Mouse (Mus musculus): ENCODE results near the gene Gm5868. TPM values are rescaled to one million over a fixed set of nuclear protein-coding genes. Genes with fewer than 3 reads are reported as not detected.

Gene Gm5868
- polyA plus RNA-seq, 1 experiment, result 0.58 TPM

DNA sequence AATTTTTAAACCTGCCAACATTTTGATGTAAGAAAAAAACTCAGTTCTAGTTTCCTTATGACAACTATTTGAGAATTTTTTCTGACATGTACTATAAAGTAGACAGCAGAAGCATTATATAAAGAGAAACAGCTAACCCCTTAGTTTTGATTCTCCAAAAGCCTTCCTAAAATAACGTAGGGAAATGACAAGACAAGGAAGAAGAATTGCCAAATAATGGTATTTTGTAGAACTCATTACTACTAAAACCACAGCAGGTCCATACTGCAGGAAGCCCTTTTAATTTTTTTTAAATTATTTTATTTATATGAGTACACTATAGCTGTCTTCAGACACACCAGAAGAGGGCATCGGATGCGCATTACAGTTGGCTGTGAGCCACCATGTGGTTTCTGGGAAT is 36.1 kb downstream of the Gm5868 start:
- H3K27ac ChIP-seq (ENCODE audit: insufficient read depth, low read length), result no peak overlapping the region
- no peaks in the 10 kb centered on the region for H3K27me3 ChIP-seq (ENCODE audit: control insufficient read depth, insufficient read depth, low read length, poor library complexity, severe bottlenecking)
- no peak overlapping the region for H3K9ac ChIP-seq (ENCODE audit: low read depth, poor library complexity, severe bottlenecking)
- H3K4me3 ChIP-seq (ENCODE audit: low read depth, low read length), result no peak overlapping the region
- TF ChIP-seq EP300 (IDR thresholded peaks at IDR 0.05; ENCODE audit: insufficient read depth, low read depth, low read length) (no peak), POLR2A (IDR thresholded peaks at IDR 0.05; ENCODE audit: insufficient read depth, low read length) (no peak), CTCF (IDR thresholded peaks at IDR 0.05; ENCODE audit: low read depth, low read length) (no peak)
- H3K9me3 ChIP-seq (replicated peaks; ENCODE audit: control insufficient read depth, insufficient read depth, low read length, poor library complexity, severe bottlenecking), result no peaks in the 10 kb centered on the region
- no peaks in the 10 kb centered on the region; the same call in 1 of the 2 replicates for H3K36me3 ChIP-seq (ENCODE audit: control insufficient read depth, insufficient read depth, low read length, poor library complexity, severe bottlenecking)
- no peaks in the 10 kb centered on the region for H3K4me1 ChIP-seq (ENCODE audit: control insufficient read depth, insufficient read depth, low read length)

Other genes with a start within 250 kb of the Gm5868 start
- gene Corin, start 83.1 kb downstream of the Gm5868 start, polyA plus RNA-seq (2011; ENCODE audit: insufficient read depth, insufficient read length, low read depth, missing spikeins), result 0.24 and 0.63 TPM in 2 replicates
- 43.5 and 57.4 TPM in 2 replicates for gene Nfxl1, start 27.9 kb downstream of the Gm5868 start, polyA plus RNA-seq (2011; ENCODE audit: insufficient read depth, insufficient read length, low read depth, missing spikeins)
- not detected in 2 replicates for gene Zar1, start 6.3 kb downstream of the Gm5868 start, polyA plus RNA-seq (2011; ENCODE audit: insufficient read depth, insufficient read length, low read depth, missing spikeins)
- gene Cnga1, start 56.7 kb upstream of the Gm5868 start, polyA plus RNA-seq (2011; ENCODE audit: insufficient read depth, insufficient read length, low read depth, missing spikeins), result 0.30 TPM in 1 of 2 replicates, not detected in the other
- gene Nipal1, start 60.2 kb upstream of the Gm5868 start, polyA plus RNA-seq (2011; ENCODE audit: insufficient read depth, insufficient read length, low read depth, missing spikeins), result 0.52 and 0.93 TPM in 2 replicates
- not detected in 2 replicates for gene Txk, start 165.2 kb upstream of the Gm5868 start, polyA plus RNA-seq (2011; ENCODE audit: insufficient read depth, insufficient read length, low read depth, missing spikeins)